Comparison of ENCODE assay signal across 8 mouse cellular contexts in the genomic region with DNA sequence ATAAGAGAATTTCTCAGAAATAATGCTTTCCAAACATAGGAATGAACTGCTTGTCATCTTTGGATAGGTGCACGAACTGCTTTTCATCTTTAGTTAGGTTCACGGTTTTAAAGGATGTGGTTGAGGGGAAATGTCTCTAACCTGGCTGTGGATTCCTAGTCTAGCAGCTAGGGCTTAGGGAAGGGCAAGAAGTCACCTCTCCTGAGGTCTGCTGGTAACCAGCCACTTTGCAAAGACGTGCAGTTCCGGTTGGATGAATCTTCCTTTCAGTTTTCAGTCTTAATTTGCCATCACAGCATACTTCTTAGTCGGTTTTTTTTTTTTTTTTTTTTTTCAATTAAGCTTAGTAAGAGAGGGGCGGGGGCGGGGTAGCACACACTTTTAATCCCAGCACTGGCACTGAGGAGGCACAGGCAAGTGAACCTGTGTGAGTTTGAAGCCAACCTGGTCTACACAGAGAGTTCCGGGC. TPM values are rescaled to one million over a fixed set of nuclear protein-coding genes. Genes with fewer than 3 reads are reported as not detected.
A peak's percentile ranks its signal among the peaks of the same experiment; 100 is the strongest.
DNase-seq lines count a peak whose midpoint lies in the region; ATAC-seq and TF ChIP-seq lines count a peak whose summit lies in the region.

No protein-coding gene starts in this region.

- no peak for TF ChIP-seq POLR2A in bone marrow macrophage, adult 2 months (IDR thresholded peaks at IDR 0.05; ENCODE audit: borderline replicate concordance, low read depth, low read length)

- WGBS in kidney, embryonic 15.5 days = 53% methylated on average over 8 of the region's 8 CpGs
- 61% methylated on average over 8 of the region's 8 CpGs for WGBS in hindbrain, embryonic 14.5 days
- WGBS in midbrain, embryonic 12.5 days = 45% methylated on average over 8 of the region's 8 CpGs

- peak overlapping the region; percentile 72 for H3K27ac ChIP-seq in kidney, embryonic 15.5 days
- H3K27ac ChIP-seq in bone marrow macrophage, adult 2 months (ENCODE audit: insufficient read depth, low read depth, low read length) = peak overlapping the region; percentile 58
- peak overlapping the region; percentile 89 for H3K27ac ChIP-seq in hindbrain, embryonic 14.5 days
- peak overlapping the region; percentile 90 for H3K27ac ChIP-seq in midbrain, embryonic 12.5 days (replicated peaks)

- no peaks in the 10 kb centered on the region for H3K27me3 ChIP-seq in kidney, embryonic 15.5 days
- no peaks in the 10 kb centered on the region for H3K27me3 ChIP-seq in hindbrain, embryonic 14.5 days (ENCODE audit: control insufficient read depth, insufficient read depth, low read length)
- H3K27me3 ChIP-seq in midbrain, embryonic 12.5 days = no peaks in the 10 kb centered on the region

- H3K36me3 ChIP-seq in kidney, embryonic 15.5 days = no peaks in the 10 kb centered on the region
- no peaks in the 10 kb centered on the region for H3K36me3 ChIP-seq in hindbrain, embryonic 14.5 days (replicated peaks; ENCODE audit: control insufficient read depth, insufficient read depth)
- no peaks in the 10 kb centered on the region for H3K36me3 ChIP-seq in midbrain, embryonic 12.5 days

- no peak for DNase-seq in kidney, adult 9 months
- no peak for DNase-seq in hindbrain, embryonic 14.5 days (ENCODE audit: low spot score)
- no peak for DNase-seq in urinary bladder, postnatal 4 days (ENCODE audit: low spot score in 2 of 2)
- DNase-seq in adrenal gland, postnatal 4 days (ENCODE audit: low spot score in 2 of 2) = no peak
- no peak for DNase-seq in layer of hippocampus, postnatal 10 days (ENCODE audit: low spot score in 2 of 2)

- peak overlapping the region; percentile 63 for H3K4me2 ChIP-seq in kidney, embryonic 15.5 days
- H3K4me2 ChIP-seq in hindbrain, embryonic 14.5 days (replicated peaks) = peak overlapping the region; percentile 69
- peak overlapping the region; percentile 55 for H3K4me2 ChIP-seq in midbrain, embryonic 12.5 days (replicated peaks)

- H3K4me3 ChIP-seq in kidney, embryonic 15.5 days (replicated peaks) = peak overlapping the region; percentile 92
- H3K4me3 ChIP-seq in bone marrow macrophage, adult 2 months (ENCODE audit: insufficient read depth, low read length) = peak overlapping the region; percentile 68
- H3K4me3 ChIP-seq in hindbrain, embryonic 14.5 days (replicated peaks; ENCODE audit: low read length) = peak overlapping the region; percentile 94
- H3K4me3 ChIP-seq in midbrain, embryonic 12.5 days = peak overlapping the region; percentile 84

- no peaks in the 10 kb centered on the region for H3K4me1 ChIP-seq in kidney, embryonic 15.5 days
- peaks cover 17% of the 10 kb centered on the region for H3K4me1 ChIP-seq in bone marrow macrophage, adult 2 months (ENCODE audit: control insufficient read depth, insufficient read depth, low read length)
- H3K4me1 ChIP-seq in hindbrain, embryonic 14.5 days (replicated peaks; ENCODE audit: control insufficient read depth, insufficient read depth, low read length) = no peaks in the 10 kb centered on the region; the same call in 1 of the 2 replicates
- no peaks in the 10 kb centered on the region for H3K4me1 ChIP-seq in midbrain, embryonic 12.5 days

- H3K9ac ChIP-seq in kidney, embryonic 15.5 days = peak overlapping the region; percentile 75
- H3K9ac ChIP-seq in hindbrain, embryonic 14.5 days = peak overlapping the region; percentile 95
- peak overlapping the region; percentile 82 for H3K9ac ChIP-seq in midbrain, embryonic 12.5 days (replicated peaks)

- ATAC-seq in kidney, embryonic 15.5 days (replicated peaks; ENCODE audit: low FRiP score) = peak; percentile 61; the same call in 1 of the 2 replicates
- peak; percentile 51; the same call in 1 of the 2 replicates for ATAC-seq in hindbrain, embryonic 14.5 days (ENCODE audit: low FRiP score)
- ATAC-seq in midbrain, embryonic 12.5 days (ENCODE audit: low FRiP score, low read depth) = peak; percentile 57; the same call in 1 of the 2 replicates

- no peaks in the 10 kb centered on the region for H3K9me3 ChIP-seq in kidney, embryonic 15.5 days (replicated peaks)
- no peaks in the 10 kb centered on the region for H3K9me3 ChIP-seq in hindbrain, embryonic 14.5 days (ENCODE audit: control insufficient read depth, low read length)
- H3K9me3 ChIP-seq in midbrain, embryonic 12.5 days = no peaks in the 10 kb centered on the region

- TF ChIP-seq CTCF in bone marrow macrophage, adult 2 months (IDR thresholded peaks at IDR 0.05; ENCODE audit: low read depth, low read length) = no peak

RNA-seq across cellular contexts. Expression of gene Plekhm3, which starts 0.4 kb away (rescaled TPM):
- 6.8 and 7.8 TPM in 2 replicates for polyA plus RNA-seq in kidney, embryonic 15.5 days (2015; fragmentation: Nextera tagmentation; extraction: Ambion mirVana)
- 24.1 and 24.9 TPM in 2 replicates for polyA plus RNA-seq in bone marrow macrophage, adult 2 months (2012; ENCODE audit: insufficient read depth, insufficient read length, missing spikeins)
- 9.1 and 10.4 TPM in 2 replicates for polyA plus RNA-seq in hindbrain, embryonic 14.5 days (2014; fragmentation: Nextera tagmentation; extraction: Ambion mirVana)
- 12.1 and 13.1 TPM in 2 replicates for polyA plus RNA-seq in midbrain, embryonic 12.5 days (2016; fragmentation: Nextera tagmentation; extraction: Ambion mirVana)
- 10 to 100 TPM; 27.0 to 29.2 TPM for total RNA-seq in adrenal gland, postnatal 4 days (2021)
- total RNA-seq in layer of hippocampus, postnatal 10 days (2021) = 10 to 100 TPM; 21.7 to 26.2 TPM
